Mouse (Mus musculus): Measurements from ENCODE around the gene Ankrd63.

GRCm38 (mm10) chr2:118661891-118662290 is 41.9 kb downstream of the Ankrd63 start:
- TF ChIP-seq POLR2A (IDR thresholded peaks at IDR 0.05; ENCODE audit: borderline replicate concordance, extremely low read depth, low read depth, low read length) (no peak), CTCF (IDR thresholded peaks at IDR 0.05; ENCODE audit: insufficient read depth, low read length) (no peak)

Measured in lung, adult 2 months (tissue).